Mouse (Mus musculus) liver, adult 2 months (tissue): ENCODE data around the gene Lyl1.

Experiments
- CTCF ChIP-seq: fragments of 200-500 bp; IDR thresholded peaks from 2 replicates; pipeline ENCODE4 v1.5.1; 2011; ENCODE audit warnings: low read depth, low read length, control low read depth
- POLR2A ChIP-seq: fragments of 200-500 bp; IDR thresholded peaks from 2 replicates; pipeline ENCODE4 v1.6.1; 2011; ENCODE audit warnings: low read length, control low read depth; ENCODE audit not compliant: insufficient read depth; ENCODE audit errors: extremely low read depth

GRCm38 (mm10) chr8:84738715-84739400 is 37.6 kb downstream of the Lyl1 start:
- TF ChIP-seq CTCF = no peak
- no peak for TF ChIP-seq POLR2A
